Mouse (Mus musculus): ENCODE data around the gene Dync1li2.

DNA sequence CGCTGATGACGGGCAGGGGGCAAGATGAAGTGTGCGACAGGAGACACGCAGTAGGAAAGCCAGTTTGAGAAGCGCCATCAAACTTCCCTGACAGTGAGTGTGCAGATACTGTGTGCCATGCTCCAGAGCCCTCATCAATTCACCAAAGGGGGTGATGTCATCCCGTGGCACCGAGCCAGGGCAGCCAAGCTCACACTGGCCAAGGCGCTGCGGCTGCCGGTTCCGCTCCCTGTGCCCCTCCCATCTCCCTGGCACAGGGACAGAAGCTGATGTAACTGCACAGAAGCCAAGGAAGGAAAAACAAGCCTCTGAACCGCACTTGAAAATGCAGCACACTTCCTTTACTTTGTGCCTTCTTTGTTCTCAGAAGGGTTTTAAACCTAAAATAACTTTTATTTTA lies 6.8 kb downstream of the Dync1li2 start:
- TF ChIP-seq POLR2A (IDR thresholded peaks at IDR 0.05; ENCODE audit: control insufficient read depth, extremely low read depth, insufficient read depth, low read length, poor library complexity) (no peak), CTCF (IDR thresholded peaks at IDR 0.05; ENCODE audit: borderline replicate concordance, control insufficient read depth, extremely low read depth, insufficient read depth, low read length, poor library complexity) (no peak)
